Mouse (Mus musculus): ENCODE measurements around the gene Dnajc12. TPM values are rescaled to one million over a fixed set of nuclear protein-coding genes. Genes with fewer than 3 reads are reported as not detected.
A peak's percentile ranks its signal among the peaks of the same experiment; 100 is the strongest.

The Dnajc12 gene
- polyA plus RNA-seq, 1 experiment, result 0.49 TPM

DNA sequence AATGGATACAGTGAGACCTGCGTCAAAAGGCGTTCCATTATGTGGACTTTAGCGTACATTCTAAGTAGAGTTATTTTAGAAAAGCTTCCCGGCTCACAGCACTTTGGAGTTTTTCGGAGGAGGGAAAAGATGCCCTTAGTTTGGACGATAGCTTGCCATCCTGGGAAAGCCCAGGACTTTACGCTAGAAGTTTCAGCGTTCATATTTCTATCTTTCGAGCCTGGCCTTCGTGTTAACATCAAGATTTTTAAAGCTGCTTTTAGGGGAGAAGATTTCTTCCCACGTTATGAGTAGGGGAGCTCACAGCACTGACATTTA is 46.7 kb downstream of the Dnajc12 start:
- no peaks in the 10 kb centered on the region for H3K27me3 ChIP-seq (ENCODE audit: control insufficient read depth, insufficient read depth, low read length)
- no peaks in the 10 kb centered on the region for H3K4me1 ChIP-seq (ENCODE audit: control insufficient read depth, insufficient read depth, insufficient read length)
- H3K36me3 ChIP-seq (ENCODE audit: control insufficient read depth, insufficient read depth, low read length), result no peaks in the 10 kb centered on the region
- H3K27ac ChIP-seq (ENCODE audit: insufficient read depth, low read length), result peak overlapping the region; percentile 77
- TF ChIP-seq CTCF (IDR thresholded peaks at IDR 0.05; ENCODE audit: extremely low read depth, insufficient read depth, insufficient read length, insufficient replicate concordance) (no peak), POLR2A (IDR thresholded peaks at IDR 0.05; ENCODE audit: low read depth, low read length) (no peak)
- 2% methylated on average over 11 of the region's 11 CpGs for WGBS
- no peak for DNase-seq (ENCODE audit: low read depth in 1 of 2, low spot score in 2 of 2)
- H3K4me3 ChIP-seq (ENCODE audit: extremely low read depth, insufficient read depth, insufficient read length), result peak overlapping the region; percentile 74

DNA sequence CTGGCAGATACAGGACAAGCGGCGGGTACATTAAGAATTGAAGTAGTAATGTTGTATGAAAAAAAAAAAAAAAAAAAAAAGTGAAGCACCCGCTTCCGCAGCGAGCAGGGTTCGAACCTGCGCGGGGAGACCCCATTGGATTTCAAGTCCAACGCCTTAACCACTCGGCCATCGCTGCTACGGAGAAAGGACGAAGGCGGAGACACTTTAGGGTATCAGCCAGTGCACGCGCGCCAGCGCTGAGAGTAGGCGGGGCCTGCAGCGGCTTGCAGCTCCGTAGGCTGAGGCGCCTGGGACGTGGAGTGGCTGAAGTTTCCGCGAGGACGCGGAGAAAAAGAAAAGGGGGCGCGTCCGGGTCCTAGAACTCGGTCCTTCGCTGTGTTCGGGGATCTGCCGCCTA is 47.1 kb downstream of the Dnajc12 start:
- DNase-seq (ENCODE audit: low read depth in 1 of 2, low spot score in 2 of 2), result peak; percentile 95 to 96
- H3K27ac ChIP-seq (ENCODE audit: insufficient read depth, low read length), result peak overlapping the region; percentile 69
- peak overlapping the region; percentile 86 for H3K4me3 ChIP-seq (ENCODE audit: extremely low read depth, insufficient read depth, insufficient read length)
- no peaks in the 10 kb centered on the region for H3K4me1 ChIP-seq (ENCODE audit: control insufficient read depth, insufficient read depth, insufficient read length)
- no peaks in the 10 kb centered on the region for H3K27me3 ChIP-seq (ENCODE audit: control insufficient read depth, insufficient read depth, low read length)
- WGBS, result under 1% methylated on average over 34 of the region's 34 CpGs
- no peaks in the 10 kb centered on the region for H3K36me3 ChIP-seq (ENCODE audit: control insufficient read depth, insufficient read depth, low read length)
- no peak for TF ChIP-seq POLR2A (IDR thresholded peaks at IDR 0.05; ENCODE audit: low read depth, low read length)

DNA sequence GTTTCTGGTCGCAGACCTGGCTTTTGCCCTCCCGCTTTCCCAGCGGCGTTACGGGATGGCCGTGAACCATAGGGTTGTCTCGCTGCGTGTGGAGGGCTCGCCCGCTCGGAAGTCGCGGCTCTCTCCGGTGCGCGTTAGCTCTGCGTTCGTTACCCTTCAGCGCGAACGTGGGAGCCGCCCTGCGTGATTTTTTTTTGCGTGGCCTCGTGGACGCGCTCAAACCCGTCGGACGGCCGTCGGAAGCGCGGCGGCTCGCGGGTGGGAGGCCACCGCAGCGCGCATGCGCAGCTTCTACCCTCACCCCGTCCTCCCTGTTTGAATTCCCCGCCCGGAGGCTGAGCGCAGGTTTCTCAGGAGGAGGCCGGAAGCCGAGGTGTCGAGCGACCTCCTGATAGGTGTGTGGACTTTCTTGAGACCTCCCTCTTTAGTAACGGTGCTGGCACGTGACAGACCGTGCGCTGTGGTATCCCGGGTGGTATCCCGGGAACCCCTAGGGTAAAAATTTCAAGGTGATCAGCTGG is 47.6 kb downstream of the Dnajc12 start, which contains the start of gene Ctnna3:
TSS of gene Ctnna3 (plus strand) at position 314 of the 521 bp plus-strand sequence.
- Histone ChIP-seq H3K4me3 (ENCODE audit: extremely low read depth, insufficient read depth, insufficient read length) (peak within 1 kb of the TSS; percentile 86), H3K4me1 (ENCODE audit: control insufficient read depth, insufficient read depth, insufficient read length) (no peaks in the 10 kb centered on the region), H3K27ac (ENCODE audit: insufficient read depth, low read length) (peak within 1 kb of the TSS; percentile 77), H3K36me3 (ENCODE audit: control insufficient read depth, insufficient read depth, low read length) (no peaks in the 10 kb centered on the region), H3K27me3 (ENCODE audit: control insufficient read depth, insufficient read depth, low read length) (no peaks in the 10 kb centered on the region)
- TF ChIP-seq POLR2A (IDR thresholded peaks at IDR 0.05; ENCODE audit: low read depth, low read length), result no peak
- TF ChIP-seq CTCF (IDR thresholded peaks at IDR 0.05; ENCODE audit: extremely low read depth, insufficient read depth, insufficient read length, insufficient replicate concordance), result no peak
- WGBS, result under 1% methylated on average over 55 of the region's 55 CpGs
- DNase-seq (ENCODE audit: low read depth in 1 of 2, low spot score in 2 of 2), result peak; percentile 88 to 92

DNA sequence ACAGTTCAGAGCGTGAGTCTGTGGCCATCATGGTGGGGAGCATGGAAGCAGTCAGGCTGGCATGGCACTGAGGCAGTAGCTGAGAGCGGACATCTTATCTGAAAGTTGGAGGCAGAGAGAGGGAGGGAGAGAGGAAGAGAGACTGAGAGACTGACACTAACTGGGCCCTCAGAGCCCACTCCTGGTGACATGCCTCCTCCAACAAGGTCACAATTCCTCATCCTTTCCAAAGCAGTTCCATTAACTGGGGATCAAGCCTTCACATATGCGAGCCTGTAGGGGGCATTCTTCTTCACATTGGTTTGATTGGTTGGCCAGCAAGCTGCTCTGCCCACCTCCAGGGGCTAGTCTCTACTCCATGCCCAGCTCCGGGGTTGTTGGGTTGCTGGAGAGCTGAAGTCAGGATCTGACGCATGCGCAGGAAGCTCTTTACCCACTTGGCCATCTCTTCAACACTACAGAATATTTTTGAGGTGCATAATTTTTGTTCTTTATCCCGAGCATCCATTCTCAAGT is 49.0 kb downstream of the Dnajc12 start:
- 95% methylated on average over 7 of the region's 7 CpGs for WGBS
- TF ChIP-seq POLR2A (IDR thresholded peaks at IDR 0.05; ENCODE audit: low read depth, low read length) (no peak), CTCF (IDR thresholded peaks at IDR 0.05; ENCODE audit: extremely low read depth, insufficient read depth, insufficient read length, insufficient replicate concordance) (no peak)

DNA sequence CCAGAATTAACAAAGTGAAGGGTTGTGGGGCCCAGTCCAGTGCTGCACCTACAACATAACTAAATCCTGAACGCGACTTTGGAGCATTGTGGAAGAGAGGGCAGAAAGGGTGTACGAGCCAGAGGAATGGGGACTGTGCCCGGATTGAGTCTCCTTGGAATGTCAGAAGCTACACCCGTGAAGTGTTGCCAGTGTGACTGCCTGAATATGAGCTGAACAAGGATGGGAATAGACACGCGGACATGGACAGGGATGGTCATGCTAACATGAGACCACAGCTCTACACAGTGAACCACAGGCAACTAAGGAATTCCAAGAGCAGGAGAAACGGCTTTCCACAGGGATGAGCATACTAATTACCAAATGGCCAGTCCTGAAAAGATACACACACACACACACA is 49.9 kb downstream of the Dnajc12 start:
- Histone ChIP-seq H3K27ac (ENCODE audit: insufficient read depth, low read length) (no peak overlapping the region), H3K36me3 (ENCODE audit: control insufficient read depth, insufficient read depth, low read length) (no peaks in the 10 kb centered on the region), H3K27me3 (ENCODE audit: control insufficient read depth, insufficient read depth, low read length) (no peaks in the 10 kb centered on the region), H3K4me3 (ENCODE audit: extremely low read depth, insufficient read depth, insufficient read length) (no peak overlapping the region), H3K4me1 (ENCODE audit: control insufficient read depth, insufficient read depth, insufficient read length) (no peaks in the 10 kb centered on the region)
- TF ChIP-seq CTCF (IDR thresholded peaks at IDR 0.05; ENCODE audit: extremely low read depth, insufficient read depth, insufficient read length, insufficient replicate concordance), result no peak
- TF ChIP-seq POLR2A (IDR thresholded peaks at IDR 0.05; ENCODE audit: low read depth, low read length), result no peak
- WGBS, result 91% methylated on average over 8 of the region's 8 CpGs
- DNase-seq (ENCODE audit: low read depth in 1 of 2, low spot score in 2 of 2), result no peak

More for the DNA sequence above, 49.0 kb downstream of the Dnajc12 start:
- Histone ChIP-seq H3K27ac (ENCODE audit: insufficient read depth, low read length) (no peak overlapping the region), H3K36me3 (ENCODE audit: control insufficient read depth, insufficient read depth, low read length) (no peaks in the 10 kb centered on the region), H3K4me1 (ENCODE audit: control insufficient read depth, insufficient read depth, insufficient read length) (no peaks in the 10 kb centered on the region), H3K4me3 (ENCODE audit: extremely low read depth, insufficient read depth, insufficient read length) (no peak overlapping the region), H3K27me3 (ENCODE audit: control insufficient read depth, insufficient read depth, low read length) (no peaks in the 10 kb centered on the region)
- DNase-seq (ENCODE audit: low read depth in 1 of 2, low spot score in 2 of 2), result no peak

DNA sequence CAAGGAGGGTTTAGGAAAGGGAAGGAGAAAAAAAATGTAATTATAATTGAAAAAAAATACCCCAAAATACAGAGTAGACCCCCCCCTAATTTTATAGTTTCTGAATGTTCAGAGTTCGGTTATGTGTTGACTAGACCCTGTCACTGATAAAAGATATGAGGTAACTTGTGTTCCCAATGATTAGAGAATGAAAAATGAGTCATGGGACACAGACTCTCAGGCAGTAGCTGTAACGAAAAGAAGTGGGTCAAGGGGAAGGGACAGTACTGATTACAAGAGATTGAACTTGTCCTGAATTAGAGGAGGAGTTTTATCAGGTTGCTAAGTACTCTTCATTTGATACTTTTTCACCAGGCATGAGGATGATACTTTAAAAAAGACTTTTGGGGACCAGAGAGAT is 50.6 kb downstream of the Dnajc12 start:
- H3K4me3 ChIP-seq (ENCODE audit: extremely low read depth, insufficient read depth, insufficient read length), result no peak overlapping the region
- H3K4me1 ChIP-seq (ENCODE audit: control insufficient read depth, insufficient read depth, insufficient read length), result no peaks in the 10 kb centered on the region
- no peaks in the 10 kb centered on the region for H3K27me3 ChIP-seq (ENCODE audit: control insufficient read depth, insufficient read depth, low read length)
- 71% methylated on average over 2 of the region's 2 CpGs for WGBS
- no peak for TF ChIP-seq POLR2A (IDR thresholded peaks at IDR 0.05; ENCODE audit: low read depth, low read length)
- no peak for TF ChIP-seq CTCF (IDR thresholded peaks at IDR 0.05; ENCODE audit: extremely low read depth, insufficient read depth, insufficient read length, insufficient replicate concordance)
- DNase-seq (ENCODE audit: low read depth in 1 of 2, low spot score in 2 of 2), result no peak
- no peak overlapping the region for H3K27ac ChIP-seq (ENCODE audit: insufficient read depth, low read length)
- no peaks in the 10 kb centered on the region for H3K36me3 ChIP-seq (ENCODE audit: control insufficient read depth, insufficient read depth, low read length)

DNA sequence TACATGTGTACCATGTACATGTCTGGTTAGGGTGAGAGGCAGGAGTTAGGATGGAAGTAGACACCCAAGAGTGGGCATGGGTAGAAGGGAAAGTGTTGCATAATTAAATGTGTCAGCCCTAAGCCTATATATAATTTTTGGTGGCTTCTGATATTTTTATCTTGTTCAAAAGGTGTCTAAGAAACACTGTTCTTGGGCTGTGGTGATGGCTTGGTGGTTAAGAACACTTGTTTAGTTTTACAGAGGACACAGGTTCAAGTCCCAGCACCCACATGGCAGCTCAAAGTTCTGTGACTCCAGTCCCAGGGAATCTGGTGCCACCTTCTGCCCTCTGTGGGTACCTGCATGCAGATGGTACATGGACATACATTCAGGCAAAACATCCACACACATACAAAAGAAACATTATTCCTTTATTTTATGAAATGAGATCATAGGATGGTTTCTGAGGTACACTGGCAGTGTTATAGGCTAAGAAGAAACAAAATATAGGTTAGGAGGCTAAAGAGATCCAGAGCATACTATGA is 56.6 kb downstream of the Dnajc12 start:
- Histone ChIP-seq H3K27me3 (ENCODE audit: control insufficient read depth, insufficient read depth, low read length) (no peaks in the 10 kb centered on the region), H3K4me3 (ENCODE audit: extremely low read depth, insufficient read depth, insufficient read length) (no peak overlapping the region), H3K27ac (ENCODE audit: insufficient read depth, low read length) (no peak overlapping the region), H3K4me1 (ENCODE audit: control insufficient read depth, insufficient read depth, insufficient read length) (no peaks in the 10 kb centered on the region), H3K36me3 (ENCODE audit: control insufficient read depth, insufficient read depth, low read length) (no peaks in the 10 kb centered on the region)
- no peak for TF ChIP-seq POLR2A (IDR thresholded peaks at IDR 0.05; ENCODE audit: low read depth, low read length)
- no peak for TF ChIP-seq CTCF (IDR thresholded peaks at IDR 0.05; ENCODE audit: extremely low read depth, insufficient read depth, insufficient read length, insufficient replicate concordance)
- DNase-seq (ENCODE audit: low read depth in 1 of 2, low spot score in 2 of 2), result no peak
